Mouse (Mus musculus) testis, adult 2 months (tissue): ENCODE results near the gene Cenps. TPM values are rescaled to one million over a fixed set of nuclear protein-coding genes. Genes with fewer than 3 reads are reported as not detected.
A peak's percentile ranks its signal among the peaks of the same experiment; 100 is the strongest.

ENCODE experiments used
- H3K27ac ChIP-seq: fragments of 200-500 bp; 2 replicates; pipeline ENCODE4 v1.5.1; 2012; ENCODE audit warnings: low read depth, low read length; ENCODE audit not compliant: control insufficient read depth, insufficient read depth
- H3K27me3 ChIP-seq: fragments of 200-500 bp; 2 replicates; pipeline ENCODE4 v1.6.1; 2012; ENCODE audit warnings: mild to moderate bottlenecking, low read length, moderate library complexity; ENCODE audit not compliant: control insufficient read depth, insufficient read depth
- H3K36me3 ChIP-seq: fragments of 200-500 bp; 2 replicates; pipeline ENCODE4 v1.6.1; 2012; ENCODE audit warnings: mild to moderate bottlenecking, low read length; ENCODE audit not compliant: control insufficient read depth, insufficient read depth
- H3K4me1 ChIP-seq: fragments of 200-500 bp; 2 replicates; pipeline ENCODE4 v1.6.1; 2012; ENCODE audit warnings: low read length; ENCODE audit not compliant: control insufficient read depth, insufficient read depth
- H3K4me3 ChIP-seq: fragments of 200-500 bp; 2 replicates; pipeline ENCODE4 v1.5.1; 2012; ENCODE audit warnings: low read depth, mild to moderate bottlenecking, low read length, moderate library complexity, mixed read lengths; ENCODE audit not compliant: control insufficient read depth
- CTCF ChIP-seq: fragments of 200-500 bp; IDR thresholded peaks from 2 replicates; pipeline ENCODE4 v1.5.1; 2012; ENCODE audit warnings: low read depth, mild to moderate bottlenecking, inconsistent platforms, low read length, moderate library complexity; ENCODE audit not compliant: control insufficient read depth, insufficient read depth, insufficient replicate concordance
- POLR2A ChIP-seq: fragments of 200-500 bp; IDR thresholded peaks from 2 replicates; pipeline ENCODE4 v1.6.1; 2012; ENCODE audit warnings: low read depth, mild to moderate bottlenecking, inconsistent platforms, low read length, moderate library complexity; ENCODE audit not compliant: control insufficient read depth
- polyA plus RNA-seq: library from polyadenylated mRNA; depleted of rRNA; stranded (reverse); fragments of >200 nt; gene quantifications from 2 replicates; pipeline ENCODE4 v1.2.3, GENCODE M21; 2012; rRNA removed

The Cenps gene
- polyA plus RNA-seq, 1 experiment = 10.3 TPM

- Histone ChIP-seq H3K4me3 (no peak overlapping the region), H3K27ac (no peak overlapping the region)
These were observed 52.0 kb downstream of the Cenps start for GRCm38 (mm10) chr4:149085381-149085780.

GRCm38 (mm10) chr4:149081528-149081927 lies 55.9 kb downstream of the Cenps start:
- Histone ChIP-seq H3K4me1 (no peaks in the 10 kb centered on the region; the same call in 1 of the 2 replicates), H3K27ac (peak overlapping the region; percentile 33; the same call in 1 of the 2 replicates), H3K4me3 (no peak overlapping the region), H3K27me3 (no peaks in the 10 kb centered on the region), H3K36me3 (no peaks in the 10 kb centered on the region)
- no peak for TF ChIP-seq CTCF
- no peak for TF ChIP-seq POLR2A

More at GRCm38 (mm10) chr4:149085381-149085780, 52.0 kb downstream of the Cenps start:
- no peak for TF ChIP-seq POLR2A
- no peak for TF ChIP-seq CTCF
- Histone ChIP-seq H3K27me3 (no peaks in the 10 kb centered on the region), H3K4me1 (no peaks in the 10 kb centered on the region; the same call in 1 of the 2 replicates), H3K36me3 (no peaks in the 10 kb centered on the region)

GRCm38 (mm10) chr4:149080111-149080510 lies 57.3 kb downstream of the Cenps start:
- no peak for TF ChIP-seq CTCF
- no peak for TF ChIP-seq POLR2A
- H3K27ac ChIP-seq = no peak overlapping the region
- no peak overlapping the region for H3K4me3 ChIP-seq

GRCm38 (mm10) chr4:149079629-149080028 lies 57.8 kb downstream of the Cenps start:
- Histone ChIP-seq H3K27ac (no peak overlapping the region), H3K27me3 (no peaks in the 10 kb centered on the region), H3K4me3 (no peak overlapping the region), H3K4me1 (no peaks in the 10 kb centered on the region; the same call in 1 of the 2 replicates), H3K36me3 (no peaks in the 10 kb centered on the region; the same call in 1 of the 2 replicates)
- TF ChIP-seq POLR2A = no peak

More at GRCm38 (mm10) chr4:149080111-149080510, 57.3 kb downstream of the Cenps start:
- H3K27me3 ChIP-seq = no peaks in the 10 kb centered on the region
- no peaks in the 10 kb centered on the region; the same call in 1 of the 2 replicates for H3K4me1 ChIP-seq
- no peaks in the 10 kb centered on the region for H3K36me3 ChIP-seq

- Histone ChIP-seq H3K4me3 (no peak overlapping the region), H3K27ac (no peak overlapping the region), H3K36me3 (no peaks in the 10 kb centered on the region; the same call in 1 of the 2 replicates), H3K27me3 (no peaks in the 10 kb centered on the region), H3K4me1 (no peaks in the 10 kb centered on the region; the same call in 1 of the 2 replicates)
- TF ChIP-seq CTCF = no peak
- TF ChIP-seq POLR2A = no peak
These were observed 59.2 kb downstream of the Cenps start for GRCm38 (mm10) chr4:149078261-149078660.

Other genes with a start within 250 kb of the Cenps start
- 20.5 and 22.9 TPM in 2 replicates for gene Pex14, start 37.8 kb downstream of the Cenps start, polyA plus RNA-seq
- 7.4 and 8.2 TPM in 2 replicates for gene Dffa, start 33.5 kb downstream of the Cenps start, polyA plus RNA-seq
- gene Cort, start 10.9 kb downstream of the Cenps start, polyA plus RNA-seq = not detected in 2 replicates
- gene Pgd, start 29.1 kb upstream of the Cenps start, polyA plus RNA-seq = 21.7 and 22.3 TPM in 2 replicates
- 24.9 and 25.9 TPM in 2 replicates for gene Kif1b, start 170.1 kb upstream of the Cenps start, polyA plus RNA-seq